Mouse (Mus musculus) urinary bladder, postnatal 25 days (tissue): ENCODE measurements around the gene Pheta2.
A peak's percentile ranks its signal among the peaks of the same experiment; 100 is the strongest.
"Not testable (repeated sequence)": the region's sequence is repeated elsewhere in the genome, so short reads cannot be mapped to it uniquely, and the experiment has no call there.

Experiments used
- DNase-seq: peaks from one replicate; pipeline ENCODE4 v3.0.0; 2022; ENCODE audit warnings: low spot score

The Pheta2 gene

GRCm38 (mm10) chr15:82343368-82344287 is 4.9 kb downstream of the Pheta2 start:
- no peak for DNase-seq

GRCm38 (mm10) chr15:82344971-82345370 is 6.2 kb downstream of the Pheta2 start:
- no peak for DNase-seq

GRCm38 (mm10) chr15:82345820-82346470 is 7.2 kb downstream of the Pheta2 start:
- DNase-seq, result peak; percentile 95

- no peak for DNase-seq
These were observed 8.0 kb downstream of the Pheta2 start for GRCm38 (mm10) chr15:82346580-82347302.

GRCm38 (mm10) chr15:82347303-82347676 is 8.5 kb downstream of the Pheta2 start:
- no peak for DNase-seq

- no peak for DNase-seq
These were observed 9.1 kb downstream of the Pheta2 start for GRCm38 (mm10) chr15:82347852-82348251.

- DNase-seq, result no peak
These were observed 9.7 kb downstream of the Pheta2 start for GRCm38 (mm10) chr15:82348258-82348998.

- no peak for DNase-seq
These were observed 10.2 kb downstream of the Pheta2 start for GRCm38 (mm10) chr15:82348999-82349341.

- DNase-seq, result no peak
These were observed 11.6 kb downstream of the Pheta2 start for GRCm38 (mm10) chr15:82350349-82350748.

GRCm38 (mm10) chr15:82351480-82351879 is 12.7 kb downstream of the Pheta2 start:
- DNase-seq, result no peak

- no peak for DNase-seq
These were observed 14.5 kb downstream of the Pheta2 start for GRCm38 (mm10) chr15:82353078-82353744.

GRCm38 (mm10) chr15:82353745-82354113 is 15.0 kb downstream of the Pheta2 start:
- DNase-seq, result no peak

- DNase-seq, result peak; percentile 99
These were observed 15.6 kb downstream of the Pheta2 start, which contains the start of gene Ndufa6 for GRCm38 (mm10) chr15:82354126-82354945. Gene Ndufa6, minus strand, starts transcription at chr15:82354322.

- no peak for DNase-seq
These were observed 19.9 kb downstream of the Pheta2 start for GRCm38 (mm10) chr15:82358431-82359260.

- DNase-seq, result no peak
These were observed 22.8 kb downstream of the Pheta2 start for GRCm38 (mm10) chr15:82361459-82362018.

- DNase-seq, result no peak
These were observed 23.5 kb downstream of the Pheta2 start for GRCm38 (mm10) chr15:82362234-82362633.

- not testable (repeated sequence) for DNase-seq
These were observed 25.1 kb downstream of the Pheta2 start for GRCm38 (mm10) chr15:82363801-82364200.

- DNase-seq, result not testable (repeated sequence)
These were observed 25.8 kb downstream of the Pheta2 start for GRCm38 (mm10) chr15:82364561-82364960.

- no peak for DNase-seq
These were observed 29.4 kb downstream of the Pheta2 start for GRCm38 (mm10) chr15:82368146-82368545.
